Mouse (Mus musculus): ENCODE measurements at regions not wholly inside any gene's neighbourhood (a gene's known extent, or its start where the extent isn't known, plus 50 kb on each side); places are given as distances from the start of the nearest gene placed in this dataset.

GRCm38 (mm10) chr13:97652279-97652678 is 108.2 kb downstream of the Gm10260 start:
- no peak for DNase-seq (ENCODE audit: low spot score)

GRCm38 (mm10) chr13:97651761-97652160 is 108.7 kb downstream of the Gm10260 start:
- DNase-seq (ENCODE audit: low spot score): no peak

GRCm38 (mm10) chr13:97651176-97651575 is 109.3 kb downstream of the Gm10260 start:
- no peak for DNase-seq (ENCODE audit: low spot score)

- DNase-seq (ENCODE audit: low spot score): no peak
Measured at GRCm38 (mm10) chr13:97650191-97650590, 110.2 kb downstream of the Gm10260 start.

- DNase-seq (ENCODE audit: low spot score): no peak
Measured at GRCm38 (mm10) chr13:97647486-97647885, 112.9 kb downstream of the Gm10260 start.

GRCm38 (mm10) chr13:97646021-97646385 is 114.4 kb downstream of the Gm10260 start:
- no peak for DNase-seq (ENCODE audit: low spot score)

- DNase-seq (ENCODE audit: low spot score): no peak
Measured at GRCm38 (mm10) chr13:97645107-97646020, 115.1 kb downstream of the Gm10260 start.

DNA sequence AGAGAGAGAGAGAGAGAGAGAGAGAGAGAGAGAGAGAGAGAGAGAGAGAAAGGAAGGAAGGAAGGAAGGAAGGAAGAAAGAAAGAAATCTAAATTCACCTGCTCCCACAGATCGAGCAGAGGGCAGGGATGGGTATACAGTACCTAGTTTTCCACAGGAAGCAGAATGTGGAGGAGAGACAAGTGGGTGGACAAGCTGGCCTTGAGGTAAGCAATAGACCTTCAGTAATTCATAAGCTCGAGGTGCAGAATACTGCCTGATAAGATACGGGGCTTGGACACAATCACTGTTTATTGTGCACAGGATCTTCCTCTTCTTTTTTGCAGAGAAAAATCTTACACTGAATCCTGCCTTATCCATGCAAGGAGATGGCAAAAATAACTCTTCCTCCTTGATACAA is 120.2 kb downstream of the Gm10260 start:
- DNase-seq (ENCODE audit: low spot score): no peak

GRCm38 (mm10) chr13:97639656-97640055 is 120.8 kb downstream of the Gm10260 start:
- no peak for DNase-seq (ENCODE audit: low spot score)

DNA sequence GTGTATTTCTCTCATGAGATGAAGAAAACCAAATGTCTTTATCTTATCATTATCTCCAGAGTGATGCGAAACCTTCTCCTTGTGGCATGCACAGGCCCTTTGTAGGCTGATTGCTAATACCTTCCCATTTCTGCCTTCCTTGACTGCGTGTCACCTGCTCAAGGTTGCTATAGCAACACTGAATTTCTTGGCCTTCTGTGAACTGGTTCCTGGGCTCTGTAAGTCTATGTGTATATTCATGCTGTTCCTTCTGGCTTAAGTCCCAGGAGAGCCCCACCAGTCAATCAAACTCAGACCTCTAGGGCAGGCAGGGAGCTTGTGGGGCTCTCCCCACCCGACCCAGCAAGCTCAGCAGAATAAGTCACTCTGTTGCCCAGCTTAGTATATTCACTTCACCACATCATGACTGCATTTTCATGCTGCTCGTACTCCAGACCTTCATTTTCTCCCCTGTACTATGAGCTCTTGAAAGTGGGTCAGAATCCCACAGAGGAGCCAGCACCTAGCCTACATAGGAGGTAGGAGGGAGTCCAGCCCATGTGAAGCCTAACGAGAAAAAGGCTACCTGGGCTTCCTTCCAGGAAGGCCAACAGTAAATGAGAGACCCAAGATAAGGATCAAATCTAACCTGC is 121.9 kb downstream of the Gm10260 start:
- no peak for DNase-seq (ENCODE audit: low spot score)

GRCm38 (mm10) chr13:97637506-97637905 is 122.9 kb downstream of the Gm10260 start:
- DNase-seq (ENCODE audit: low spot score): no peak

DNA sequence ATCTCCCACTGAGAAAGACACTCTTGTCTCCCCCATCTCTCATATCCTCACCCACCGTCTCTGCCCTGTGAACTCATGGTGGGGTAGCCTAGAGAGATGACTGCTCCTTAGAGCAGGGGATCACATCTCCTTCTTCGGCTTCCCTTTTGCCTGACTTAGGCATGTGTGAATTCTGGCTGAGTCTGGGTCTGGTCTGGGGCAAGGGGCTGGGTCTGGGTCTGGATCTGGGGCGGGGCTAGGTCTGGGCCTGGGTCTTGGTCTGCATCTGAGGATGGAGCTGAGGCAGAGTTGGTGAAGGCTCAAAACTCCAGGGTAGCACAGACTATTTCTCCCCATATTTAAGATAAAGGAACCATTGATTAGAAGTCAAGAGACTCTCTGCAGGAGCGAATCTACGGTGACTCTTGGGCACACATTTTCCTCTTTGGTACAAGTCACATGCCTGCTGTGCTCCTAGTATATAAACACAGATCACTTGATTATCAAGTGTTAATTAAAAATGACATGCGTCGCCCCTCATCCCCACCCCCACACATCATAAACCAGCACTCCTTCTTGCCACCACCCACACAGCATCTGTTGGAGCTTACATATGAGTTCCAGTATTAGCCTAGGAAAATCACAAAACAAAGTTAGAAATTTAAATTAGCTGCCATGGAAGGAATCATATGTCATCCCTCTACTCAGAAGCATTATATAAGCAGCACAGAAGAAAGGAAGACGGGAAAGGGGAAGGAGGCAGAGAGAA is 126.2 kb downstream of the Gm10260 start:
- no peak for DNase-seq (ENCODE audit: low spot score)

DNA sequence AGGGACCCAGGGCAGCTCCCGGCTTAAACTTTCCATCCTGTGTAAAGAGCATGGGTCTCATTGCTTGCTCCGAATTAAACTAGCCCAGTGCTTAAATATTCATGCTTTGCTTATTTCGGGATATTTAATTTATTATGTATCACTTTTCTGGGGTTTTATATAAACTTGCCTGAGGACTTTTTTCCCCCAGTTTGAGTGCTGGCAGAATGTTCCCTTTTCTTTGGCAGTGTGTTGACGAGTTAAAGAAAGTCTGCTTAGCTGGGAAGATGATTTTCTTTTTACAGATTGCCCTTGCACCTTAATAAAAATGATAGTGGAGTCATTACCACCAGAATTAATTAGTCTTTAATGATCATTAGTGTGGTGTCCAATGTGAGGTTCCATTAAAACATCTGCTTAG is 126.9 kb downstream of the Gm10260 start:
- no peak for DNase-seq (ENCODE audit: low spot score)

- DNase-seq (ENCODE audit: low spot score): no peak
Measured at GRCm38 (mm10) chr13:97631872-97632402, 128.5 kb downstream of the Gm10260 start.

GRCm38 (mm10) chr13:97630921-97631320 is 129.5 kb downstream of the Gm10260 start:
- DNase-seq (ENCODE audit: low spot score): no peak

DNA sequence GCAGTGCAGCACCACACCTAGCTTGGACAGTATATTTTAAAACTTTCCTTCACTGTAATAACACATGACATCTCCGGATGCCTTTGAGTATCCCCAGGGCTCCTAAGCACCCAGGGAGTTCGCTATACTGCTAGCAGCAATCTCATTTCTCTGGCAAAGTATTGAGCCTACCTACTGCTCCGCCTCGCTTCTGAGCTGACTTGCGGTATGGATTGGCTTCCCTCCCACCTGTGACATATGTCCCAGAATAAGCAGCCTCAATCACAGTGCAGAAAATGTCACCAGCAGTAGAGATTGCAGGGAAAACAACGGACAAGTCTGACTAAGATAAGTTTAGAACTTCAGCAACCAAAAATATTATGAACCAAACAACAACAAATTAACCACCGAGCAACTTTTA is 131.8 kb downstream of the Gm10260 start:
- DNase-seq (ENCODE audit: low spot score): no peak

GRCm38 (mm10) chr13:97627247-97627646 is 133.2 kb downstream of the Gm10260 start:
- DNase-seq (ENCODE audit: low spot score): no peak

DNA sequence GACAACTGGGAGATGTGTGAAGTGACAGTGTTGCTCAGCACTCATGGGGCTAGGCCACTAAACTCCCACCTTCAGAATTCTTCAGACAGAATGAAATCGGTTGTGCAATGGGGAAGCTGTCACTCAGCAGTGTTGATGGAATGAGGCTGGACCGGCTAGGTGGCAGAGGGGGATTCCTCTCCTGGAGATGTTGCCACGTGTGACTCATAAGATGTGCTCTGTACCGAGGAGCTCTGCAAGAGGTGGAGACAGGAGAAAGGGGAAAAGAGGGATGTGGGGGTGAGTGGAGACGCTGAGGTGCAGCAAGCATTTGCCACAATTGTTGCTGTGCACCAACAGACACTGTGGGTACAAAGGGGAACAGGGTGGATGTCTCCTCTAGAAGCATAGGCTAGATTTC is 133.6 kb downstream of the Gm10260 start:
- no peak for DNase-seq (ENCODE audit: low spot score)

GRCm38 (mm10) chr13:97626116-97626515 is 134.3 kb downstream of the Gm10260 start:
- no peak for DNase-seq (ENCODE audit: low spot score)

- DNase-seq (ENCODE audit: low spot score): no peak
Measured at GRCm38 (mm10) chr13:97625391-97625790, 135.0 kb downstream of the Gm10260 start.

GRCm38 (mm10) chr13:97618190-97618586 is 142.2 kb downstream of the Gm10260 start:
- DNase-seq (ENCODE audit: low spot score): no peak

- no peak for DNase-seq (ENCODE audit: low spot score)
Measured at GRCm38 (mm10) chr13:97617511-97618189, 142.8 kb downstream of the Gm10260 start.

All from spleen, adult 12 weeks (tissue).